Mouse (Mus musculus) spleen, adult 2 months (tissue): Measurements from ENCODE around the gene Tmprss13. TPM values are rescaled to one million over a fixed set of nuclear protein-coding genes. Genes with fewer than 3 reads are reported as not detected.

Experiments
- DNase-seq, 2 experiments: peaks; one replicate each; pipeline versions ENCODE4 v3.0.0 to v3.0.0-alpha.2; 2012 to 2021; ENCODE audit warnings: low spot score in 2 of 2, low read depth in 1 of 2
- H3K27ac ChIP-seq: fragments of 200-500 bp; 2 replicates; pipeline ENCODE4 v1.5.1; 2012; ENCODE audit warnings: low read length, inconsistent platforms; ENCODE audit not compliant: insufficient read depth
- H3K27me3 ChIP-seq: fragments of 200-500 bp; 2 replicates; pipeline ENCODE4 v1.6.1; 2012; ENCODE audit warnings: mild to moderate bottlenecking, moderate library complexity, low read length, inconsistent platforms; ENCODE audit not compliant: control insufficient read depth, insufficient read depth
- H3K36me3 ChIP-seq: fragments of 200-500 bp; 2 replicates; pipeline ENCODE4 v1.6.1; 2012; ENCODE audit warnings: mild to moderate bottlenecking, low read length, inconsistent platforms; ENCODE audit not compliant: control insufficient read depth, insufficient read depth
- H3K4me1 ChIP-seq: fragments of 200-500 bp; 2 replicates; pipeline ENCODE4 v1.6.1; 2011; ENCODE audit warnings: inconsistent platforms; ENCODE audit not compliant: control insufficient read depth, insufficient read depth, insufficient read length
- H3K4me3 ChIP-seq: fragments of 200-500 bp; 2 replicates; pipeline ENCODE4 v1.5.1; 2011; ENCODE audit warnings: mild to moderate bottlenecking, inconsistent platforms; ENCODE audit not compliant: insufficient read depth, insufficient read length; ENCODE audit errors: extremely low read depth
- CTCF ChIP-seq: fragments of 200-500 bp; IDR thresholded peaks from 2 replicates; pipeline ENCODE4 v1.5.1; 2011; ENCODE audit warnings: mild to moderate bottlenecking, inconsistent platforms; ENCODE audit not compliant: insufficient read depth, insufficient read length, insufficient replicate concordance; ENCODE audit errors: extremely low read depth
- POLR2A ChIP-seq: fragments of 200-500 bp; IDR thresholded peaks from 2 replicates; pipeline ENCODE4 v1.6.1; 2011; ENCODE audit warnings: low read depth, low read length, inconsistent platforms
- WGBS: fragments of 180-500 bp; shearing (Covaris S2); methylation state at CpG from one replicate; pipeline ENCODE4 v1.1.7; 2018; 5-methylcytosine and 5-hydroxymethylcytosine counted together
- polyA plus RNA-seq: library from polyadenylated mRNA; depleted of rRNA; stranded (reverse); fragments of >200 nt; gene quantifications from 2 replicates; pipeline ENCODE4 v1.2.3, GENCODE M21; 2012; rRNA removed

Tmprss13 gene
- 0.20 and 0.25 TPM in 2 replicates for polyA plus RNA-seq

DNA sequence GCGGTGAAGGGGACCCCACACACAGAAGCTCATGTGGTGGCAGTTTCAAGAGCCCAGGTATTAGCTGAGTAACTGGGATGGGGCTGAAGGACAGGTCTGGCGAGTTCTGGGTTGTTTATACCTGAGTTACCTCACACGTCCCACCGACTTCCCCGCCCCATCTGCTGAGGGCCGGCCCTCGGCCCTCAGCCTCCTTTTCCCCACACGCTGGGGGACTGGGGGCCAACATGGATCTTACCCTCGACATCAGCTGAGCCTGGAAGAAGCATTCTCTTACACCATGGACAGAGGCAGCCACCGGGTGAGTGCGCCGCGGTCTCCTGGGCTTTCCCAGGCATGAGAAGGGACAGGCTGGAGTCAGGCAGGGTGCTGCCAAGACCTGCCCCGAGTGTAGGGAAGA, at the start of gene Tmprss13:
Gene Tmprss13, plus strand, starts transcription at position 246 of the 400 bp plus-strand sequence.
- H3K27me3 ChIP-seq = no peaks in the 10 kb centered on the region
- no peaks in the 10 kb centered on the region for H3K4me1 ChIP-seq
- H3K36me3 ChIP-seq = no peaks in the 10 kb centered on the region
- WGBS = 54% methylated on average over 14 of the region's 14 CpGs
- no peak within 1 kb of the TSS for H3K27ac ChIP-seq
- no peak within 1 kb of the TSS for H3K4me3 ChIP-seq
- DNase-seq = no peak
- TF ChIP-seq POLR2A (no peak), CTCF (no peak)

DNA sequence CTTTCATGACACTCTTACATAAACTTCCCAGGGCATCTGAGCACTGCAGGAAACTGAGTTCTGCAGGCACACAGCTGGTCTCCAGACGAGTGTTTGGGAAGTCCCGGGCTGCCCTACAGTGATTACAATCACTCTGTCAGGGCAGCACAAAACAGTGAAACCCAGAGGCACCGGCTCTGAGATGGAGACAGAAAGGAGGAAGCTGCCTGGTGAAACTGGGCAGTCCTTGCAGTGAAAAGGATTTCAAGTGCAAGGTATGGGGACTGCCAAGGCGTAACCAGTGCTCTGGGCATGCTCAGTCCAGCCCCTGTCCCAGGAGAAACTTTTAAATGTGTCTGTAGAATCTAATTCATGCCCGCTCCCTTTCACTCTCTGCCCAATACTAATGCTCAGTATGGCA, 46.7 kb upstream of the Tmprss13 start:
- Histone ChIP-seq H3K36me3 (no peaks in the 10 kb centered on the region; the same call in 1 of the 2 replicates), H3K4me3 (no peak overlapping the region), H3K27ac (peak overlapping the region; percentile 85), H3K4me1 (peaks cover 36% of the 10 kb centered on the region; the same call in 1 of the 2 replicates), H3K27me3 (no peaks in the 10 kb centered on the region)
- 14% methylated on average over 5 of the region's 5 CpGs for WGBS
- peak in 1 of 2 experiments; percentile 66 for DNase-seq
- TF ChIP-seq POLR2A = no peak
- TF ChIP-seq CTCF = no peak

DNA sequence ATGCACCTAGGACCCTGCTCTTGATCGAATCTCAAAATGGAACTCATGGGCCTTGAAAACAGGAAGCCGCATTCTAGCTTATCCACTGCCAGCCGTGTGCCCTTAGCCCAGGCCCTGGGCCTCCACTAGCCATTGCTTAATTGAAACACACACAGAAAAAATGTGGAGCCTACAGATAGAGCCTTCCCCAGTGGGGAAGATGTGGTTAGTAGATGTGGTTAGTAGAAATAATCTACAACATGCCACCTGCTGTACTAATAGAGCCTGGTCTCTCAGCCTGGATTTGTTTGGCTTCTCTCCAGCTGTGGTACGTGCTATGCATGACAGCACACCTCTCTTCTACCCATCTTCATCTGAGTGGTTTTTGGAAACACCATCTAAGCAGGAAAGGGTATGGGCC, 44.7 kb upstream of the Tmprss13 start:
- H3K27ac ChIP-seq = peak overlapping the region; percentile 61
- H3K36me3 ChIP-seq = no peaks in the 10 kb centered on the region
- DNase-seq = no peak
- TF ChIP-seq POLR2A (no peak), CTCF (no peak)
- H3K4me1 ChIP-seq = peaks cover 36% of the 10 kb centered on the region; the same call in 1 of the 2 replicates
- WGBS = 16% methylated on average over 4 of the region's 4 CpGs
- H3K27me3 ChIP-seq = no peaks in the 10 kb centered on the region
- H3K4me3 ChIP-seq = no peak overlapping the region

DNA sequence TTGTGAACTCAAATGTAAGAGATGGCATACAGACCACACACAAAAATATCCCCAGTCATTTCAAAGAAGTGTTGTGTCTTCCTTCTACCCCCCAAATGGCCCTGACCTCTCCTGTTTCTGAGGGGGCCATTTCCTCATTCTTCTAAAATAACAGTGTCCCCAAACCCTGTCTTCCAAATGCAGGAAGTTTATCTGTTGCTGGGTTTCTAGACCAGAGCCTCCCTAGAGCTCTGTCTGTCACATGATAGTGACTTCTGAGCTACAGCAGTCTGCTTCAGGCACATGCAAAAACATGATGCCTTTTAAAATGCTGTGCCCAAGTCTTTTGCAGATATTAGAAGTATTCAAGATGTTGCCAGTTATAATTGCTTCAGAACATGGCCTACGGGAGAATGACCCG, 44.3 kb upstream of the Tmprss13 start:
- no peaks in the 10 kb centered on the region for H3K27me3 ChIP-seq
- no peaks in the 10 kb centered on the region for H3K36me3 ChIP-seq
- WGBS = 39% methylated on average over 2 of the region's 2 CpGs
- TF ChIP-seq POLR2A (no peak), CTCF (no peak)
- H3K4me1 ChIP-seq = peaks cover 32% of the 10 kb centered on the region; the same call in 1 of the 2 replicates
- DNase-seq = no peak
- no peak overlapping the region for H3K4me3 ChIP-seq
- peak overlapping the region; percentile 61 for H3K27ac ChIP-seq

DNA sequence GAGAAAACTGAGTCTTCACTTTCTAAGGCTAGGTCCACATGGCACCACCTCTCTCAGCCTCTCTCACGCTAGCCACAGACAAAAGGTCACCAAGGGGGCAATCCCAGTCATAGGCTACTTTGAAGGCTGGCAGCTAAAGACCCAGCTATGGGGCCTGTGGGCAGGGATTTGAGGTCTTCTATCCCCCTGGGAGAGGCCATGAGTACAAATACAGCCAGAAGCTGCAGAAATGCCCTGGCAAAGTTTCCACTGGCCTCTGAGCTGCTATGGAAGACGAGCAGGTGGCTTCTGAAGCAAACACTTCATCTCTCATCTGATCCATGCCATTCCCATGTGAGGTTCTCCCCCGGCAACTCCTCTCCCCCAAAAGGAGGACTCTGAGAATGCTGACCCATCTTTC, 38.8 kb upstream of the Tmprss13 start:
- H3K27ac ChIP-seq = peak overlapping the region; percentile 60
- H3K4me3 ChIP-seq = no peak overlapping the region
- TF ChIP-seq POLR2A = no peak
- H3K36me3 ChIP-seq = no peaks in the 10 kb centered on the region
- 55% methylated on average over 3 of the region's 3 CpGs for WGBS
- H3K27me3 ChIP-seq = no peaks in the 10 kb centered on the region
- peaks cover 31% of the 10 kb centered on the region; the same call in 1 of the 2 replicates for H3K4me1 ChIP-seq
- no peak for DNase-seq

DNA sequence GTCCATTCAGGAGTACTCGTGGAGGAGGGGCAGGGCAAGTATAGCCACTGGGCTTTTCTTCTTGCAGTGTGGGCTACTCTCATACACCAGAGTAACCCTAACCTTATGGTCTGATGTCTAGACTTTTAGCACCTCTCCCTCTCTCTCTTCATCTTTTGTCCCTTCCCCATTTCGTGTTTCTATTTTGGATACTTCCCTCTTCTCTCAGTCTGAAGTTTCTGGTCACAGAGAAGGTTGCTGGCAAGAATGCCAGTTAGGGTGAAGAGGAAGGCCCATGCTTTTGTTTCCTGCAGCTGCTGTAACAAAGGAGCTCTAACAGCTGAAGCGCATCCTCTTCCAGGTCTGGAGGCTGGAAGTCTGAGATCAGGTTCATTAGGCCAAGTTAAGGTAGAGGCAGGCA, 38.0 kb upstream of the Tmprss13 start:
- Histone ChIP-seq H3K4me1 (peaks cover 26% of the 10 kb centered on the region; the same call in 1 of the 2 replicates), H3K4me3 (no peak overlapping the region), H3K27ac (peak overlapping the region; percentile 60), H3K36me3 (no peaks in the 10 kb centered on the region), H3K27me3 (no peaks in the 10 kb centered on the region)
- 19% methylated on average over 3 of the region's 3 CpGs for WGBS
- no peak for TF ChIP-seq CTCF
- TF ChIP-seq POLR2A = no peak
- DNase-seq = no peak

DNA sequence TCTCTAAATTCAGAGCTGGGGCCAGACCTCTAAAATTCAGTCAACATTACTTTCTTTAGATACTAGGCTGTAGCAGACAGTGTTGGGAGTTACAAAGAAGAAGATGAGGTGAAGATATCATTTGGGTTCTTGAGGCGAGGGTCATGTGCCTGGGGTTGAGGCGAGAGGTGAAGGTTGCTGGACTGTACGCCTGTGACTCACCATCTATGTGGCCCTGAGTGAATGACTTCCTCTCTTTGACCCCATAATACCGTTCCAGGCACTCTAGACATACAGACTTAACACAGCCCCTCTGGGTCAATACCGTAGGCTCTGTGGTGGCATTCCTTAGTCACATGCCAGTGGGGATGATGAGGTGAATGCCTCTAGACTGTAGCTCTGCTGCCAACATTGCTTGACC, 36.4 kb upstream of the Tmprss13 start:
- no peak for DNase-seq
- Histone ChIP-seq H3K4me1 (peaks cover 26% of the 10 kb centered on the region; the same call in 1 of the 2 replicates), H3K27ac (no peak overlapping the region), H3K4me3 (no peak overlapping the region), H3K27me3 (no peaks in the 10 kb centered on the region), H3K36me3 (no peaks in the 10 kb centered on the region)
- TF ChIP-seq CTCF (no peak), POLR2A (no peak)
- WGBS = 83% methylated on average over 5 of the region's 5 CpGs
